8 mouse cellular contexts compared by ENCODE assay signal in the genomic region with DNA sequence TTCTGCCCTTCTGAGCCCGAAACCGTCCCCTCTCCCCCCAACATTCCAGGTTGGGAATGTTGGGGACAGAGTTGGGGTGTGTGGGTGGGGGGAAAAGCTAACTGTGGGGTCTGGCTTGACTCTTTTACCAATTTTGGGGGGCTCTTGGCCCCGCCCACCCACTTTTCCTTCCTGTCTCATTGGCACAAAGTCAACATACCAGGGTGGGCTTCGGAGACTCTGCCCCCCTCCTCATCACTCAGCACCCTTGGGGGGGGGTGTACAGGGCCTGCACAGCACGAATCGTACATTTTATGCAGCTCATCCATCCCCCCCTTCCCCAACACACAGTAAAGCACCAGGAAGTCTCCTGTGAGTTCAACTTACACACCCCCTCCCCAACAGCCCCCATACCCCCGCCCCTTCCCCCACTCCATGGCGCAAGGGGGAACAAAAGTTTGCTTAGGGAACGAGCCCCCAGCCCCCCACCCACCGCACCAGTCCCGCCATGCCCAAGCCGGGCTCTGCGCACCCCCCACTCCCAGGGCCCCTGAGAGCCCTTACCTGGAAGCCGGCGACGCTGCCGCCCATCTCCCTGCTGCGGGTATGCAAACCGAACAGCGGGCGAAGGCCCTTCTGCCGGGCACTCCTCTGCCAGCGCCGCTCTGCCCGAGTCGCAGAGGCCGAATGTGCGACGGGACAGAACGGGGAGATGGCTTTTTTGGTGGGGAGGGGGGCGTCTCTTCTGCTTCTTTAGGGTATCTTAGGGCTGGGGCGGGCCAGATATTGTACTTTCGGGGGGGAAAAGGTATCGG. TPM values are rescaled to one million over a fixed set of nuclear protein-coding genes. Genes with fewer than 3 reads are reported as not detected.
DNase-seq lines count a peak whose midpoint lies in the region; ATAC-seq lines count a peak whose summit lies in the region.

No protein-coding gene starts in this region.

- intact Hi-C loops in left cerebral cortex, postnatal 36 days (cut with DNase I), result no loop called here

- WGBS in embryonic facial prominence, embryonic 14.5 days, result 2% methylated on average over 23 of the region's 34 CpGs
- under 1% methylated on average over 34 of the region's 34 CpGs for WGBS in hindbrain, embryonic 15.5 days
- WGBS in midbrain, embryonic 16.5 days, result 2% methylated on average over 34 of the region's 34 CpGs

- H3K27ac ChIP-seq in embryonic facial prominence, embryonic 14.5 days (replicated peaks; ENCODE audit: low read depth, low read length), result peak overlapping the region; percentile 95
- no peak overlapping the region for H3K27ac ChIP-seq in hindbrain, embryonic 15.5 days (replicated peaks)
- no peak overlapping the region for H3K27ac ChIP-seq in midbrain, embryonic 16.5 days (ENCODE audit: low read length)

- no peak for ATAC-seq in embryonic facial prominence, embryonic 14.5 days (ENCODE audit: low read depth)
- no peak for ATAC-seq in hindbrain, embryonic 15.5 days (ENCODE audit: low FRiP score, low read depth)
- ATAC-seq in midbrain, embryonic 16.5 days, result no peak

- peak; percentile 36 for DNase-seq in kidney, postnatal 10 days
- DNase-seq in kidney, adult 9 months, result no peak
- peak; percentile 73 for DNase-seq in embryonic facial prominence, embryonic 14.5 days (ENCODE audit: low spot score)
- DNase-seq in frontal cortex, postnatal 14 days (ENCODE audit: low spot score in 2 of 2), result no peak
- DNase-seq in left cerebral cortex, postnatal 36 days (ENCODE audit: low spot score in 2 of 2), result no peak
- no peak for DNase-seq in layer of hippocampus, adult 11-12 months (ENCODE audit: low spot score)

- peak overlapping the region; percentile 93 for H3K9ac ChIP-seq in embryonic facial prominence, embryonic 14.5 days (ENCODE audit: low read depth, low read length)
- no peak overlapping the region for H3K9ac ChIP-seq in hindbrain, embryonic 15.5 days
- 0 out of 2 replicates have a peak overlapping the region, but pooled peaks have one; percentile 10 for H3K9ac ChIP-seq in midbrain, embryonic 16.5 days (ENCODE audit: low read depth, low read length)

- no peaks in the 10 kb centered on the region for H3K9me3 ChIP-seq in embryonic facial prominence, embryonic 14.5 days (ENCODE audit: control insufficient read depth, low read length)
- H3K9me3 ChIP-seq in hindbrain, embryonic 15.5 days, result no peaks in the 10 kb centered on the region
- H3K9me3 ChIP-seq in midbrain, embryonic 16.5 days (replicated peaks; ENCODE audit: control insufficient read depth, low read length, poor library complexity, severe bottlenecking), result no peaks in the 10 kb centered on the region

- peaks cover 88% of the 10 kb centered on the region for H3K27me3 ChIP-seq in embryonic facial prominence, embryonic 14.5 days (replicated peaks; ENCODE audit: control insufficient read depth, insufficient read depth, low read length)
- peaks cover 86% of the 10 kb centered on the region for H3K27me3 ChIP-seq in hindbrain, embryonic 15.5 days
- H3K27me3 ChIP-seq in midbrain, embryonic 16.5 days (ENCODE audit: control insufficient read depth, insufficient read depth, low read depth, low read length), result peaks cover 81% of the 10 kb centered on the region

- peaks cover 26% of the 10 kb centered on the region for H3K36me3 ChIP-seq in embryonic facial prominence, embryonic 14.5 days (ENCODE audit: control insufficient read depth, insufficient read depth, low read length)
- no peaks in the 10 kb centered on the region for H3K36me3 ChIP-seq in hindbrain, embryonic 15.5 days
- no peaks in the 10 kb centered on the region for H3K36me3 ChIP-seq in midbrain, embryonic 16.5 days (ENCODE audit: control insufficient read depth, insufficient read depth, low read length)

- peak overlapping the region; percentile 61 for H3K4me3 ChIP-seq in embryonic facial prominence, embryonic 14.5 days (ENCODE audit: low read depth, low read length)
- peak overlapping the region; percentile 29 for H3K4me3 ChIP-seq in hindbrain, embryonic 15.5 days
- peak overlapping the region; percentile 30 for H3K4me3 ChIP-seq in midbrain, embryonic 16.5 days (ENCODE audit: low read depth, low read length)

- H3K4me1 ChIP-seq in embryonic facial prominence, embryonic 14.5 days (ENCODE audit: control insufficient read depth, insufficient read depth, low read length), result no peaks in the 10 kb centered on the region
- peaks cover 34% of the 10 kb centered on the region for H3K4me1 ChIP-seq in hindbrain, embryonic 15.5 days (replicated peaks)
- H3K4me1 ChIP-seq in midbrain, embryonic 16.5 days (ENCODE audit: control insufficient read depth, insufficient read depth, low read length), result peaks cover 20% of the 10 kb centered on the region

- H3K4me2 ChIP-seq in embryonic facial prominence, embryonic 14.5 days (ENCODE audit: low read depth, low read length), result peak overlapping the region; percentile 67
- peak overlapping the region; percentile 45 for H3K4me2 ChIP-seq in hindbrain, embryonic 15.5 days
- peak overlapping the region; percentile 49 for H3K4me2 ChIP-seq in midbrain, embryonic 16.5 days (ENCODE audit: low read length)

RNA-seq across cellular contexts. Expression of gene Igf2, which starts 8.6 kb away (rescaled TPM):
- 1,478 and 1,518 TPM in 2 replicates for polyA plus RNA-seq in embryonic facial prominence, embryonic 14.5 days (2014; fragmentation: Nextera tagmentation; extraction: Ambion mirVana)
- 142 and 184 TPM in 2 replicates for polyA plus RNA-seq in hindbrain, embryonic 15.5 days (2015; fragmentation: Nextera tagmentation; extraction: Ambion mirVana)
- polyA plus RNA-seq in midbrain, embryonic 16.5 days (2015; fragmentation: Nextera tagmentation; extraction: Ambion mirVana), result 88.2 and 90.7 TPM in 2 replicates
- total RNA-seq in left cerebral cortex, postnatal 36 days (2021), result 100 to 1,000 TPM in 1 of 2 experiments, 10 to 100 TPM in 1; 66.5 to 109 TPM

RNA-seq across cellular contexts. Expression of gene Gm49394, which starts 11.7 kb away (rescaled TPM):
- polyA plus RNA-seq in embryonic facial prominence, embryonic 14.5 days (2014; fragmentation: Nextera tagmentation; extraction: Ambion mirVana), result 0.55 and 0.63 TPM in 2 replicates
- polyA plus RNA-seq in hindbrain, embryonic 15.5 days (2015; fragmentation: Nextera tagmentation; extraction: Ambion mirVana), result not detected in 2 replicates
- not detected in 2 replicates for polyA plus RNA-seq in midbrain, embryonic 16.5 days (2015; fragmentation: Nextera tagmentation; extraction: Ambion mirVana)
- total RNA-seq in left cerebral cortex, postnatal 36 days (2021), result not detected

Comparison
In these comparisons a context has a peak if more than half of its experiments do, and no peak if none do; other contexts are left out.
1. DNase-seq: peak in kidney, postnatal 10 days (single experiment) and embryonic facial prominence, embryonic 14.5 days (single experiment); none in kidney, adult 9 months (single experiment), frontal cortex, postnatal 14 days (0 of 2), left cerebral cortex, postnatal 36 days (0 of 2) and layer of hippocampus, adult 11-12 months (single experiment).
2. Peak in every context shown above with its lines, with median percentiles within 50 percentile points of each other: H3K4me2 ChIP-seq and H3K4me3 ChIP-seq.